Mouse (Mus musculus) heart, embryonic 10.5 days (tissue): ENCODE data around the gene Cnr2. TPM values are rescaled to one million over a fixed set of nuclear protein-coding genes. Genes with fewer than 3 reads are reported as not detected.
"Not testable (repeated sequence)": the region's sequence is repeated elsewhere in the genome, so short reads cannot be mapped to it uniquely, and the experiment has no call there.

Source experiments
- DNase-seq: peaks from one replicate; pipeline ENCODE4 v3.0.0-alpha.2; 2017; ENCODE audit warnings: low spot score
- H3K27ac ChIP-seq: fragments of 300-500 bp; sonication (generic); 2 replicates; pipeline ENCODE4 v1.5.1; 2016; ENCODE audit warnings: mild to moderate bottlenecking
- H3K27me3 ChIP-seq: fragments of 300-500 bp; sonication (generic); 2 replicates; pipeline ENCODE4 v1.6.1; 2016; ENCODE audit warnings: mild to moderate bottlenecking; ENCODE audit not compliant: poor library complexity, insufficient read depth, severe bottlenecking
- H3K36me3 ChIP-seq: fragments of 300-500 bp; sonication (generic); 2 replicates; pipeline ENCODE4 v1.6.1; 2016; ENCODE audit warnings: mild to moderate bottlenecking, moderate library complexity
- H3K4me1 ChIP-seq: fragments of 300-500 bp; sonication (generic); 2 replicates; pipeline ENCODE4 v1.6.1; 2016; ENCODE audit warnings: mild to moderate bottlenecking
- H3K4me3 ChIP-seq: fragments of 300-500 bp; sonication (generic); 2 replicates; pipeline ENCODE4 v1.5.1; 2016; ENCODE audit warnings: mild to moderate bottlenecking, moderate library complexity
- H3K9me3 ChIP-seq: fragments of 300-500 bp; sonication (generic); 2 replicates; pipeline ENCODE4 v1.6.1; 2016; ENCODE audit warnings: mild to moderate bottlenecking, moderate library complexity
- WGBS: fragments of 180-500 bp; shearing (Covaris S2); methylation state at CpG from one replicate; pipeline ENCODE4 v1.1.7; 2016; 5-methylcytosine and 5-hydroxymethylcytosine counted together
- polyA plus RNA-seq: library from polyadenylated mRNA; unstranded; fragments of >200 nt; fragmentation: Nextera tagmentation; extraction: Ambion mirVana; gene quantifications from 2 replicates; pipeline ENCODE4 v1.2.1, GENCODE M21; 2016

Cnr2 gene
- polyA plus RNA-seq, 1 experiment from 2014 or later: 1.4 TPM

DNA sequence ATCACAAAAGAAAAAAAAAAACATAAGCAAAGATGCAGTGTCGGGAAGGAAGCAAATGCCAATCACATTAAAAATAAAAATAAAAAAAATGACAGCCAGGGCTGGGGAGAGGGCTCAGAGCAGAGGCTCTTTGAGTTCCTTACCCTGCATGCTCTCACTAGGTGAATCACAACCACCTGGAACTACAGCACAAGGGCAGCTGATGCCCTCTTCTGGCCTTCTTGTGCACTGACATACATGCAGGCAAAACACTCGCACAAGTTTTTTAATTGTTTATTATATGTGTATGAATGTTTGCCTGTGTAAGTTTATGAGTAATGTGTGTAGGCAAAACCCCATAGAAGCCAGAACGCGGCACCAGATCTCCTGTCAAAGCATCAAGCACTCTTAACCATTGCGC, 36.6 kb downstream of the Cnr2 start:
- Histone ChIP-seq H3K9me3 (no peaks in the 10 kb centered on the region), H3K4me3 (no peak overlapping the region), H3K27me3 (no peaks in the 10 kb centered on the region), H3K27ac (no peak overlapping the region), H3K4me1 (peaks cover 9% of the 10 kb centered on the region; the same call in 1 of the 2 replicates), H3K36me3 (peaks cover 26% of the 10 kb centered on the region; the same call in 1 of the 2 replicates)
- WGBS: 57% methylated on average over 5 of the region's 5 CpGs
- DNase-seq: no peak

DNA sequence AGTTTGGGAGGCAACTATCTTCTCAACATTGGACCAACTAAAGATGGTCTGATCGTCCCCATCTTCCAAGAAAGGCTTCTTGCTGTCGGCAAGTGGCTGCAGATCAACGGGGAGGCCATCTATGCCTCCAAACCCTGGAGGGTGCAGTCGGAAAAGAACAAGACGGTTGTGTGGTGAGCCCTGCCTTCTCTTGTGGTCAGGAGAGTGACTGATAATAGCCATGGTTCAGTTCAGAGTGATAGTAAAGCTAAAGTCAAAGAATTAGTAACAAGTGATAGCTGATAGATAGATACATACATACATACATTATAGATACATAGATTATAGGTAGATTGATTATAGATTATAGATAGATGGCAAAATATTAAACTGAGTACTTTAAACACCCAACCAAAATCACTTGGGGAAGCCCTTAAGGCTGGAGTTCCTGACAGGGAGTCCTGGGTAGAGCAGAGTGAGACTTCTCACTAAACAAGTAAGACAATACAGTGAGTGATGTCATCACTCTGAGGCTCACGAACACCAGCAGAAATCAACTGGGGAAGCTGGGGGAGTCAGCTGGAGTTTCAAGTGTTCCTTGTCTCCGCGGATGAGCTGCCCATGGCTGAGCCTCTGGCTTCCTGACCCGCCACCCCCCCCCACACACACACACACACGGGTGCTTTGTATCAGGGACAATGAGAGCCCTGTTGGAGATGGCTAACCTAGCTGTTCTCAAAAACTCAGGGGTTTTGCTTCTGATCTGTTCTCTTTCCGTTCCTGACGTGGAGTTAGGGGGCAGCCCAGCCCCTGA, 39.7 kb downstream of the Cnr2 start:
- peaks cover 16% of the 10 kb centered on the region; the same call in 1 of the 2 replicates for H3K4me1 ChIP-seq
- 50% methylated on average over 12 of the region's 12 CpGs for WGBS
- no peaks in the 10 kb centered on the region for H3K9me3 ChIP-seq
- peaks cover 30% of the 10 kb centered on the region for H3K36me3 ChIP-seq
- no peaks in the 10 kb centered on the region for H3K27me3 ChIP-seq
- DNase-seq: no peak
- no peak overlapping the region for H3K4me3 ChIP-seq
- H3K27ac ChIP-seq: peak overlapping the region; percentile 47; the same call in 1 of the 2 replicates

DNA sequence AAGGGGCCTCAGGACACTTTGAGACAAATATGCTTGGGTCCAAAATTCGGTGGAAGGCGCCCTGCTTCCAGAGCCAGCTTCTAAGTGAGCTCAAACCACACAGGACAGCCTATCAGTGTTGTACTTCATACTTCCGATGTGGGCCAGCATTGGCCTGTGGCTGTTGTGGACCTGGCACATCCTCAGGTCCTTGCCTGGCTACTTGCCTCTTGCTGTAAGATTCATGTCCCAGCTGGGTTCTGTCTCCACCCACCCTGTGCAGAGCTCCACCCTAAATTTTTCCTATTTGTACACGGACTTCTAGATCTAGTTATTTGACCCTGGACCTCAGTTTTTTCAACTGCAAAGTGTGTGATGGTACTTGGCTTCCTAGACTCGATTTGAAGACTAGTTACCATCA, 40.3 kb downstream of the Cnr2 start:
- Histone ChIP-seq H3K9me3 (no peaks in the 10 kb centered on the region), H3K27me3 (no peaks in the 10 kb centered on the region), H3K36me3 (peaks cover 31% of the 10 kb centered on the region), H3K4me3 (no peak overlapping the region), H3K27ac (peak overlapping the region; percentile 47; the same call in 1 of the 2 replicates), H3K4me1 (peaks cover 16% of the 10 kb centered on the region; the same call in 1 of the 2 replicates)
- 65% methylated on average over 5 of the region's 5 CpGs for WGBS
- no peak for DNase-seq

DNA sequence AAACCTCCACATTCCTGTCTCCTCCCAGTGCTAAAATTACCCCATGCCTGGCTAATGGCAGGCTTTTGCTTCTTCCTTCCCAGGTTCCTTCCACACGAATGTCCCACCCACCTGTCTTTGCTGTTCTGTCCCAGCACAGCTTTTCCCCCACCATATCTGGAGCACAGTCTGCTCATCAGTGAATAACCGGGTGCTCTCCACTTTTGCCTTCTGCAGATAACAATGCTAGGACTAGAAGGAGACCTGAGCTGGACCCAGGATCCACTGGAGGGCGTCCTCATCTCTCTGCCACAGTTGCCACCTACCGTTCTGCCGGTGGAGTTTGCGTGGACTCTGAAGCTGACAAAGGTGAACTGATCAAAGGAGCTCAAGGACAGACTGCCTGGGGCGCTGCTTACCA, 43.7 kb downstream of the Cnr2 start:
- H3K4me1 ChIP-seq: peaks cover 23% of the 10 kb centered on the region; the same call in 1 of the 2 replicates
- H3K36me3 ChIP-seq: peaks cover 23% of the 10 kb centered on the region
- H3K27me3 ChIP-seq: no peaks in the 10 kb centered on the region
- no peak overlapping the region for H3K4me3 ChIP-seq
- 77% methylated on average over 7 of the region's 7 CpGs for WGBS
- no peaks in the 10 kb centered on the region for H3K9me3 ChIP-seq
- no peak overlapping the region for H3K27ac ChIP-seq
- no peak for DNase-seq

DNA sequence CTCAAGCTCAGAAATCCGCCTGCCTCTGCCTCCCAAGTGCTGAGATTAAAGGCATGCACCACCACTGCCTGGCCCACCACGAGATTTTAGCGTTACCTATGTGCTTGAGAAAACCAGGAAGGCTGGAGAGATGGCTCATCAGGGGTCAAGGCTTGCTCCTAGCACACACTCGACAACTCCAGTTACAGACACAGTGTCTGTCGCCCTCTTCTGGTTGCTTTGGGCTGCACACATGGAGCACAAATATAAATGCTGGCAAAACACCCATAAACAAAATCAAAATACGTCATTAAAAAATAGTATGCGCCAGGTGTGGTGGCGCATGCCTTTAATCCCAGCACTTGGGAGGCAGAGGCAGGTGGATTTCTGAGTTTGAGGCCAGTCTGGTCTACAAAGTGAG, 45.8 kb downstream of the Cnr2 start:
- H3K9me3 ChIP-seq, DNase-seq, H3K4me3 ChIP-seq, H3K27me3 ChIP-seq, H3K27ac ChIP-seq: not testable (repeated sequence)
- whole genome bisulfite sequencing: 78% methylated on average over 8 of the region's 8 CpGs
- Histone ChIP-seq H3K36me3 (peaks cover 19% of the 10 kb centered on the region), H3K4me1 (peaks cover 20% of the 10 kb centered on the region)

DNA sequence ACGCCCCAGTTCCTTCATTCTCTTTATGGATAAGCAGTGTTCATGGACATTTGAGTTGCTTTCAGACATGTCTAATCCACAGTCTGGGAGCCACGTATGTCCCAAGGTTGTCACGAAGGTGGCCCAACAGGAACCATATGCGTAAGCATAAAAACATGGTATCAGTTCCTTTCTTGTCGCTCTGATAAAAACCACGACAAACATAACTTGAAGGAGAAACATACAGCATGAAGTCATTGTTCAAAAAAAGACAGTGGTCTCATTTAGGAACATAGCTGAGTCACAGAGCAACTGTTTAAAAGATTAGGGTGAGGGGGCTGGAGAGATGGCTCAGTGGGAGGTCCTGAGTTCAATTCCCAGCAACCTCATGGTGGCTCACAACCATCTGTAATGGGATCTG, 47.0 kb downstream of the Cnr2 start:
- Histone ChIP-seq H3K9me3 (no peaks in the 10 kb centered on the region), H3K4me3 (no peak overlapping the region), H3K36me3 (peaks cover 19% of the 10 kb centered on the region), H3K27ac (no peak overlapping the region), H3K27me3 (no peaks in the 10 kb centered on the region), H3K4me1 (peaks cover 21% of the 10 kb centered on the region)
- WGBS: 64% methylated on average over 6 of the region's 6 CpGs
- no peak for DNase-seq

DNA sequence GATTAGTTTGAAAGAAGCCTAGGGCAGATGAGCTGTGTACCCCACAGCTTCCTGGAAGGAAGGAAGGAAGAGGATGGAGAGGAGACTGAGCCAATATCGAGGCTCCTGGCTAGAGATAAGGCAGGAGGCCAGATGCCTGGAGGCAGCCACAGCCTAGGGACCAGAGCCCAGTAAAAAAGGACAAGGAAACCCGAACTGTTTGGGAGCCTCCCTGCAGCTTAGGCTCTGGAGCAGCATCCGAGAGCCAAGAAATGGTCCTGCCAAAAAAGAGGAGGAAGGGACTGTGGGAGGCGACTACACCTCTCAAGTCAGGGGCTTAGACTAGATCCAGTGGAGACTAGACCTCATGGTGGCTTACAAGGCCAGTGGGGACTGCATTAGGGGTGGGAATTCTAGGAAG, 48.2 kb downstream of the Cnr2 start:
- WGBS: 42% methylated on average over 4 of the region's 4 CpGs
- Histone ChIP-seq H3K4me3 (no peak overlapping the region), H3K4me1 (peaks cover 25% of the 10 kb centered on the region), H3K27ac (peak overlapping the region; percentile 3; the same call in 1 of the 2 replicates), H3K36me3 (peaks cover 19% of the 10 kb centered on the region), H3K27me3 (no peaks in the 10 kb centered on the region), H3K9me3 (no peaks in the 10 kb centered on the region)
- DNase-seq: no peak

DNA sequence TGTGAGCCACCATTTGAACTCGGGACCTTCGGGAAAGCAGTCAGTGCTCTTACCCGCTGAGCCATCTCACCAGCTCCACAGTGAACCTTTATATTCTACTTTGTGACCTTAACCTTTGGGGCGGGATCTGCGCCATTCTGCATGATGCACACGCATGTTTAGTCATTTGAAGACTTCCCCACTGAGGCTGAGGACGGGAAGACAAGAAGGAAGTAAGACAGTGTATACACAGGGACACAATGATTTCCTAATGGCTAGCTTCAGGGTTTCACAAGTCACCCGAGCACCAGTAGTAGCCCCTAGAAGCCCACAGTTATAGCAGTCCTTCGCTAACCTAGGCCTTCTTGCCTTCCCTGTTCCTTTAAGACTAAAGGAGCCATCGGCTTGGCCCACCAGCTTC, 50.5 kb downstream of the Cnr2 start:
- H3K36me3 ChIP-seq: peaks cover 9% of the 10 kb centered on the region
- peaks cover 31% of the 10 kb centered on the region for H3K4me1 ChIP-seq
- WGBS: 73% methylated on average over 10 of the region's 10 CpGs
- H3K27ac ChIP-seq: peak overlapping the region; percentile 75
- no peak for DNase-seq
- no peaks in the 10 kb centered on the region for H3K27me3 ChIP-seq
- H3K4me3 ChIP-seq: peak overlapping the region; percentile 85
- H3K9me3 ChIP-seq: no peaks in the 10 kb centered on the region

DNA sequence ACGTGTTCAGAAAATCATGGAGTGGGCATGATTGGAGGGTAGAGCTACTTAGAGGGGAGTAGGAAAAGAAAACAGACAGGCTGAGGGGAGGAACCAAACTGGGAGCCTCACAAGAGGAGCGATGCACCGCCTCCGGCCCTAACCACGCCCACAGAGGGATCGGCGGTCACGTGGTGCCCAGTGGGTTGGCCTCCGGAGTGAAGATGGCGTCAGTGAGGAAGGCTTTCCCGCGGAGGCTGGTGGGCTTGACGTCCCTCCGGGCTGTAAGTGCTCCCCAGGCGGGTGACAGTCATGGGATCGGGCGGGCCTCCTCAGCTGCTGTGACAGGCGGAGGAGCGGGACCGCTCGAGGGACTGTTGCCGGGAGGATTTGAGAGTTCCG, 51.1 kb downstream of the Cnr2 start, which contains the start of gene Hmgcl:
Hmgcl (plus strand) TSS at position 171 of the 381 bp plus-strand sequence.
- peaks cover 9% of the 10 kb centered on the region for H3K36me3 ChIP-seq
- H3K4me3 ChIP-seq: peak within 1 kb of the TSS; percentile 85
- H3K4me1 ChIP-seq: peaks cover 31% of the 10 kb centered on the region
- 0% methylated on average over 16 of the region's 23 CpGs for WGBS
- H3K27me3 ChIP-seq: no peaks in the 10 kb centered on the region
- peak within 1 kb of the TSS; percentile 75 for H3K27ac ChIP-seq
- peak; percentile 97 for DNase-seq
- H3K9me3 ChIP-seq: peaks cover under 1% of the 10 kb centered on the region; the same call in 1 of the 2 replicates

DNA sequence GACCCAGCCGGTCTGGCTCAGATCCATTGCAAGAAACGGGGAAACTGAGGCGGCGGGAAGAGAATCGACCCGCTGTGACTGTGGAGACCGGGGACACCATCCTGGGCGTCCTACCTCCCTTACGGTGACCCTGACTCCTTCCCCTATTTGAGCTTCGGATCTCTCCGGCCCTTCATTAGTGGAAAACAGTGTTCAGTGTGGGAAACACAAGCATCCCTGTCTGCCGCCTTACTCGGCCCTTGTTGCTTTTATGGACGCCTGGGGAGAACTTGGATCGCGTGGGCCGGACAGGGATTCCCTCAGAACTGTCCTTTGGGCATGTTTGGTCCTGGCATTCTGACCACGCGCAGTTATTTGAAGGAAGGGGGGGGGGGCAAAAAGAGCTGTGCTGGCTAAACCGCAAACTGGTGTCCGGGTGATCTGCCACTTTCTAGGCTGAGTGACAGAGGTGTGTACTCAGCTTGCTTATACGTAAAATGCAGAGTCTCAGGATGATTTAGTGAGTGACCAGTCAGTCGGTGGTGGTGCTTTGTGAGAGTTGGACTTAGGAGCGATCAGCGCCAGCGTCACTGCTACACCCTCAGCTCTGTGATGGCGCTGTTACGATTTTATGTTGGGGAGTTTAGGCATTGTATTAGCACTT, 51.6 kb downstream of the Cnr2 start:
- Histone ChIP-seq H3K36me3 (peaks cover 14% of the 10 kb centered on the region), H3K27ac (peak overlapping the region; percentile 75), H3K9me3 (peaks cover 5% of the 10 kb centered on the region; the same call in 1 of the 2 replicates), H3K4me3 (peak overlapping the region; percentile 85), H3K4me1 (peaks cover 31% of the 10 kb centered on the region), H3K27me3 (no peaks in the 10 kb centered on the region)
- WGBS: 2% methylated on average over 28 of the region's 28 CpGs
- no peak for DNase-seq

DNA sequence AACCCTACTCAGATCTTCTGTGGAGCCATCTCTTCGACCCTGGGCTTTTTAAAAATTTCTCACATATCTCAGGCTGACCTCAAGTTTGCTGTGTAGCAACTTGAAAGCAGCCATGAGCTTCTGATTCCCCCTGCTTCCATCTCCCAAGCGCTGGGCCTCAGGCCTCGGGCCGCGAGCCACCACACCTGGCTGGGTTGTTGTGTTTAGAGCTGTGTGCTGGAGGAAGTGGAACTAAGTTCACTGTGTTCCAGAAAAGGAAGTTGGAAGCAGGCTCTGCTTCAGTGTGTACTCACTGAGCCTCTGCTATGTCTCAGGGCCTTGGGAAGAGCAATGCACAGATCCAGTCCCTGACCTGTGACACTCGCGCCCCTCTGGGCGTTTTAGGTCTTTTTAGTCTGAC, 52.9 kb downstream of the Cnr2 start:
- DNase-seq: no peak
- Histone ChIP-seq H3K4me1 (peaks cover 31% of the 10 kb centered on the region), H3K27ac (no peak overlapping the region), H3K9me3 (peaks cover 5% of the 10 kb centered on the region; the same call in 1 of the 2 replicates), H3K4me3 (no peak overlapping the region), H3K36me3 (peaks cover 24% of the 10 kb centered on the region), H3K27me3 (no peaks in the 10 kb centered on the region)
- WGBS: 94% methylated on average over 8 of the region's 8 CpGs

DNA sequence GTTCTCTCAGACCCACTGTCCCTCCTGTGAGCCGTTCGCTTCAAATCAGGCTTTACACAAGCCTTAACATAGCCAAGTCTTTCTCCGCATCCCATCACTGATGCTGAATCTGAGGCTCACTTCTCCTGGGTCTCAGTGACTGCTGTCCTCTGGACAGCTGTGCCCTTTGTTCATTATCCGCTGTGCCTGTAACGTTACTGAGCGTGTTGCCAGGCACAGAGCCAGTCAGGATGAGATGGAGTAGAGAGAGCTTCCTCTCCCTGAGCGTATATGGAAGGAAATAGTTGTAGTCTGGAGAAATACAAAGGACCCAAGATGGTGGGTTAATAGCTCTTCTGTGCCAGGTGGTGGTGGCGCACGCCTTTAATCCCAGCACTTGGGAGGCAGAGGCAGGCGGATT, 54.3 kb downstream of the Cnr2 start:
- Histone ChIP-seq H3K9me3 (peaks cover 5% of the 10 kb centered on the region; the same call in 1 of the 2 replicates), H3K36me3 (peaks cover 28% of the 10 kb centered on the region), H3K4me1 (peaks cover 24% of the 10 kb centered on the region), H3K27ac (no peak overlapping the region), H3K4me3 (no peak overlapping the region), H3K27me3 (no peaks in the 10 kb centered on the region)
- DNase-seq: no peak
- 83% methylated on average over 10 of the region's 10 CpGs for WGBS

DNA sequence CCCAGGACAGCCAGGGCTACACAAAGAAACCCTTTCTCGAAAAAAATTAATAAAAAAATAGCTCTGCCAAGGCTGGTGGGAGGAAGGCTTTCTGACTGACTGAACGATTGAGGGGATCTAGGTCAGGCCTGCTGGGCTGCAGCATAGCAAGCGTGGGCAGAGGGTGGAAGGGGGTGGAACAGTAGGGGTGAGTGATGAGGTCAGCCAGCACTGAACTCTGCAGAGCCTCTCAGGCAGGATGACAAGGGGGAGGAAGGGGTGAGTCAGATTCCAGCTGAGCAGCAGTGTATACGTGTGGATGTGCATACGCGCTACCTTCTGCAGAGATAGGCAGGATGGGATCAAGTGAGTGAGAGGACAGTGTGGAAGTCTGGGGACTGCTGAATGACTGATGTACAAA, 54.7 kb downstream of the Cnr2 start:
- Histone ChIP-seq H3K9me3 (peaks cover 5% of the 10 kb centered on the region; the same call in 1 of the 2 replicates), H3K36me3 (peaks cover 32% of the 10 kb centered on the region), H3K27ac (no peak overlapping the region), H3K27me3 (no peaks in the 10 kb centered on the region), H3K4me1 (peaks cover 24% of the 10 kb centered on the region), H3K4me3 (no peak overlapping the region)
- no peak for DNase-seq
- WGBS: 57% methylated on average over 6 of the region's 6 CpGs
